ENCODE assay signal across 32 mouse cellular contexts in genomic region chr9:75520940-75521339, GRCm38 (mm10).
"Had no signal": no experiment of that assay in that cellular context is flagged by ENCODE, and none has a peak within 500 bp of the region (broad histone marks: within the 10 kb centered on the region; RNA-seq: fewer than 3 reads in every experiment).

No protein-coding gene starts in this region.

- H3K9ac ChIP-seq: limb, embryonic 12.5 days; limb, embryonic 13.5 days; limb, embryonic 15.5 days; liver, embryonic 12.5 days; liver, embryonic 13.5 days; liver, embryonic 14.5 days; liver, embryonic 15.5 days; liver, postnatal 0 days; lung, embryonic 14.5 days; lung, embryonic 15.5 days; midbrain, embryonic 12.5 days; midbrain, embryonic 13.5 days; midbrain, embryonic 15.5 days; neural tube, embryonic 12.5 days had no signal

- H3K4me2 ChIP-seq: limb, embryonic 12.5 days; limb, embryonic 13.5 days; limb, embryonic 15.5 days; liver, embryonic 11.5 days; liver, embryonic 12.5 days; liver, embryonic 13.5 days; liver, embryonic 15.5 days; lung, embryonic 14.5 days; lung, embryonic 15.5 days; midbrain, embryonic 11.5 days; midbrain, embryonic 12.5 days; midbrain, embryonic 13.5 days; midbrain, embryonic 15.5 days; neural tube, embryonic 12.5 days had no signal

- H3K27ac ChIP-seq: limb, embryonic 10.5 days; limb, embryonic 12.5 days; limb, embryonic 13.5 days; limb, embryonic 15.5 days; liver, embryonic 12.5 days; liver, embryonic 13.5 days; liver, embryonic 14.5 days; liver, embryonic 15.5 days; lung, embryonic 15.5 days; macrophage; midbrain, embryonic 10.5 days; midbrain, embryonic 12.5 days; midbrain, embryonic 13.5 days; midbrain, embryonic 15.5 days; neural tube, embryonic 12.5 days had no signal

- DNase-seq: left cerebral cortex, postnatal 4 days; liver; liver, embryonic 13.5 days; liver, postnatal 0 days; lung, adult 18-20 months; lung, adult 2 months; lung, embryonic 14.5 days; lung, postnatal 10 days; lung, postnatal 14 days; lung, postnatal 36 days; lung, postnatal 4 days; midbrain, embryonic 14.5 days had no signal

- H3K27me3 ChIP-seq: limb, embryonic 12.5 days; limb, embryonic 13.5 days; limb, embryonic 15.5 days; liver, embryonic 12.5 days; liver, embryonic 13.5 days; liver, embryonic 15.5 days; lung, embryonic 15.5 days; megakaryocyte, embryonic 14.5 days; midbrain, embryonic 12.5 days; midbrain, embryonic 13.5 days; midbrain, embryonic 15.5 days; neural tube, embryonic 12.5 days had no signal

- ATAC-seq: liver, embryonic 12.5 days; liver, postnatal 0 days; lung, postnatal 0 days; midbrain, embryonic 13.5 days; midbrain, embryonic 15.5 days; midbrain, embryonic 16.5 days had no signal

- H3K4me3 ChIP-seq: limb, embryonic 10.5 days; limb, embryonic 12.5 days; limb, embryonic 13.5 days; limb, embryonic 15.5 days; liver, embryonic 12.5 days; liver, embryonic 13.5 days; liver, embryonic 15.5 days; lung, embryonic 15.5 days; megakaryocyte, embryonic 14.5 days; midbrain, embryonic 10.5 days; midbrain, embryonic 12.5 days; midbrain, embryonic 13.5 days; midbrain, embryonic 15.5 days; myocyte; neural tube, embryonic 12.5 days had no signal

- H3K9me3 ChIP-seq: limb, embryonic 10.5 days; limb, embryonic 12.5 days; limb, embryonic 13.5 days; limb, embryonic 15.5 days; liver, embryonic 12.5 days; liver, embryonic 13.5 days; liver, embryonic 15.5 days; lung, embryonic 15.5 days; megakaryocyte, embryonic 14.5 days; midbrain, embryonic 10.5 days; midbrain, embryonic 12.5 days; midbrain, embryonic 13.5 days; midbrain, embryonic 15.5 days; neural tube, embryonic 12.5 days had no signal

- H3K4me1 ChIP-seq: limb, embryonic 10.5 days; limb, embryonic 12.5 days; limb, embryonic 13.5 days; limb, embryonic 15.5 days; liver, embryonic 12.5 days; liver, embryonic 13.5 days; liver, embryonic 15.5 days; lung, embryonic 15.5 days; midbrain, embryonic 12.5 days; midbrain, embryonic 15.5 days; neural tube, embryonic 12.5 days had no signal

- H3K36me3 ChIP-seq: liver, embryonic 13.5 days; midbrain, embryonic 15.5 days had no signal
